Mouse (Mus musculus) spleen, adult 2 months (tissue): Measurements from ENCODE around the gene Megf11. TPM values are rescaled to one million over a fixed set of nuclear protein-coding genes. Genes with fewer than 3 reads are reported as not detected.
A peak's percentile ranks its signal among the peaks of the same experiment; 100 is the strongest.

Source experiments
- DNase-seq, 2 experiments: peaks; one replicate each; pipeline versions ENCODE4 v3.0.0 to v3.0.0-alpha.2; 2012 to 2021; ENCODE audit warnings: low spot score in 2 of 2, low read depth in 1 of 2
- H3K27ac ChIP-seq: fragments of 200-500 bp; 2 replicates; pipeline ENCODE4 v1.5.1; 2012; ENCODE audit warnings: low read length, inconsistent platforms; ENCODE audit not compliant: insufficient read depth
- H3K27me3 ChIP-seq: fragments of 200-500 bp; 2 replicates; pipeline ENCODE4 v1.6.1; 2012; ENCODE audit warnings: mild to moderate bottlenecking, moderate library complexity, low read length, inconsistent platforms; ENCODE audit not compliant: control insufficient read depth, insufficient read depth
- H3K36me3 ChIP-seq: fragments of 200-500 bp; 2 replicates; pipeline ENCODE4 v1.6.1; 2012; ENCODE audit warnings: mild to moderate bottlenecking, low read length, inconsistent platforms; ENCODE audit not compliant: control insufficient read depth, insufficient read depth
- H3K4me1 ChIP-seq: fragments of 200-500 bp; 2 replicates; pipeline ENCODE4 v1.6.1; 2011; ENCODE audit warnings: inconsistent platforms; ENCODE audit not compliant: control insufficient read depth, insufficient read depth, insufficient read length
- H3K4me3 ChIP-seq: fragments of 200-500 bp; 2 replicates; pipeline ENCODE4 v1.5.1; 2011; ENCODE audit warnings: mild to moderate bottlenecking, inconsistent platforms; ENCODE audit not compliant: insufficient read depth, insufficient read length; ENCODE audit errors: extremely low read depth
- CTCF ChIP-seq: fragments of 200-500 bp; IDR thresholded peaks from 2 replicates; pipeline ENCODE4 v1.5.1; 2011; ENCODE audit warnings: mild to moderate bottlenecking, inconsistent platforms; ENCODE audit not compliant: insufficient read depth, insufficient read length, insufficient replicate concordance; ENCODE audit errors: extremely low read depth
- POLR2A ChIP-seq: fragments of 200-500 bp; IDR thresholded peaks from 2 replicates; pipeline ENCODE4 v1.6.1; 2011; ENCODE audit warnings: low read depth, low read length, inconsistent platforms
- WGBS: fragments of 180-500 bp; shearing (Covaris S2); methylation state at CpG from one replicate; pipeline ENCODE4 v1.1.7; 2018; 5-methylcytosine and 5-hydroxymethylcytosine counted together
- polyA plus RNA-seq: library from polyadenylated mRNA; depleted of rRNA; stranded (reverse); fragments of >200 nt; gene quantifications from 2 replicates; pipeline ENCODE4 v1.2.3, GENCODE M21; 2012; rRNA removed

Megf11 gene
- polyA plus RNA-seq, 1 experiment: 1.0 TPM

DNA sequence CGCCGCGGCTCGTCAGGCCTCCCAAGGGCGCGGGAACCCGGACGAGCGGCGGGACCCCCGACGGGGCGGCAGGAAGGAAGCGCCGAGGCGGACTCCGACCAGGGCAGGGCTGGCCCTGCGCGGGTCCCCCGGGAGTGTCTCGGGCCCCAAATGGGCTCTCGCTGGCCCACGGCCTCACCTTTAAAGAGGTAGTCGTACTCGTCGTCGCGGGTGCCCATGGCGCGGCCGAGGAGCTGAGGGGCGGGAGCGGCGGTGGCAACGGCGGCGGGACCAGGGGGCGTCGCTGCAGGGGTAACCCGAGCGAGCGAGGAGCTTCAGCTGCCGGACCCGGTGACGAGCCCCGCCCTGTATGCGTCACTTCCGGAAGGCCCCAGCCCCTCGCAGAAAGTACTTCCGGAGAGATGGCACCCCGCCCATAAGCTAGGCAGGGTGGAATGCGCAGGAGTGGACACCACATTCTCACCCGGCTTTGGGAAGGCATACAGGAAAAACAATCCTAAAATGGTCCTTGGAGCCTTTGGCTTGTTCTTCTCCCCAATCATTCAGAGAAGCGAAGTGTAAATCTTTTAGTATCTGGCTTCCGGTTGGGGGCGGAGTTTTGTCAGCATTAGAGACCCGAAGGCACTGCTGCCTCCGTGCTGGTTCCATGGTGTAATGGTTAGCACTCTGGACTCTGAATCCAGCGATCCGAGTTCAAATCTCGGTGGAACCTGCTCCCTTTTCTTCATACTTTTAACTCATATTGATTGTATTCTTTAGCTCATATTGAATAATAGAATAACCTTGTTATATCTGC is 352.2 kb downstream of the Megf11 start, which contains the start of gene Rab11a:
Gene Rab11a (minus strand): TSS at position 353 of the 796 bp plus-strand sequence.
- Histone ChIP-seq H3K36me3 (no peaks in the 10 kb centered on the region), H3K4me3 (peak within 1 kb of the TSS; percentile 94), H3K27me3 (no peaks in the 10 kb centered on the region), H3K27ac (peak within 1 kb of the TSS; percentile 93), H3K4me1 (peaks cover 5% of the 10 kb centered on the region; the same call in 1 of the 2 replicates)
- WGBS: 1% methylated on average over 56 of the region's 61 CpGs
- no peak for TF ChIP-seq CTCF
- peak; percentile 71 for TF ChIP-seq POLR2A
- DNase-seq: peak; percentile 90 to 96

DNA sequence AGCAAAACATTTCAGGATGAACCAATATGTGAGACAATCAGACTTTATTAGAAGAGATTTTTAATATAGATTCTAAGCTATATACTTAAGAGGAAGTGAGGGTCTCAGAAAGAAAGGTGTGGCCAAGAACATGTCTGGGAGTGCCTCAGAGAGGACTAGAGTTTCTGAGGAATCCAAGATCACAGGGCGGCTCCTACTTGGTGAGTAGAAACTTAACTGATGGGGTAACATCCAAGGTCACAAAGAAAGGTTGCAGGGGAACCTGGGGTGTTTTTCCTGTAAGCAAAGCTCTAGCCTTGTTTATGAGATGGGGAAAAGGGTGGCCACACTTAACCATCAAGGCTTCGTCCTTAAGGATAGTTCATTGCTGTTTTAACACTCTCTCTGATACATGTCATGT is 353.6 kb downstream of the Megf11 start:
- Histone ChIP-seq H3K4me3 (no peak overlapping the region), H3K27ac (no peak overlapping the region), H3K4me1 (peaks cover 5% of the 10 kb centered on the region; the same call in 1 of the 2 replicates), H3K36me3 (no peaks in the 10 kb centered on the region), H3K27me3 (no peaks in the 10 kb centered on the region)
- 86% methylated on average over 2 of the region's 2 CpGs for WGBS
- DNase-seq: no peak
- TF ChIP-seq POLR2A (no peak), CTCF (no peak)

DNA sequence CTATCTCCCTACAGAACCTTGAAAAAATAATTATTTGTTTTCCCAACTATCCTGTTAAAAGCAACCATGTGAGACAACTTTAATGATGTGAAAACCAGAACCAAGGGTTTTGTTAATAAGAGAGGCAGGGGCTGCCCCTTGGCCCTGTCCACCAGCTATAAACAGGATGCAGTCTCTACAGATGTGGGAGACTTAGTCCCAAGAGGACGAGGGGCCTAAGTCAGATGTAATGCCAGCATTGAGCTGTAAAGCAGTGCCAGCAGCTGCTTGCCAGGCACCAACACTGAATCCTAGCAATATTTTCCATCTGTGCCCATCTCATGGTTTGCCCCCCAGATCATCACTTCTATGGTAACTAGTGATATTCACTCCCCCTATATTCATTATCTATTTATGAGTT is 357.0 kb downstream of the Megf11 start:
- 24% methylated on average over 1 of the region's 1 CpGs for WGBS
- Histone ChIP-seq H3K4me3 (no peak overlapping the region), H3K4me1 (no peaks in the 10 kb centered on the region; the same call in 1 of the 2 replicates), H3K27ac (no peak overlapping the region), H3K27me3 (no peaks in the 10 kb centered on the region), H3K36me3 (no peaks in the 10 kb centered on the region)
- peak in 1 of 2 experiments; percentile 7 for DNase-seq
- TF ChIP-seq POLR2A: no peak
- no peak for TF ChIP-seq CTCF

- no peaks in the 10 kb centered on the region for H3K4me1 ChIP-seq
- WGBS: 86% methylated on average over 4 of the region's 4 CpGs
These were observed 362.3 kb downstream of the Megf11 start for GRCm38 (mm10) chr9:64747735-64748134.

DNA sequence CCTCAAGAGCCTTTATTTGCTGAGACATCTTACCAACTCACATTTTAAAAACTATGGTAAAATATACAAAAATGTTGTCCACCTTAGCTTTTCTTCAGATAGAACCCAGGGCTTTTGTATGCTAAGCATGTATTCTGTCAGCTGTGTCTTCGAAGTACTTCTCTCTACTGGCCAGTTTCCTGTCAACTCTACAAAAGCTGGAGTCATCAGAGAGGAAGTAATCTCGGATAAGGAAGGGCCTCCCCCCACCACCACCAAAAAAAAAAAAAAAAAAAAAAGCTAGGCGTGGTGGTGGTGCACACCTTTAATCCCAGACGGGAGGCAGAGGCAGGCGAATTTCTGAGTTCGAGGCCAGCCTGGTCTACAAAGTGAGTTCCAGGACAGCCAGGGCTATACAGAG is 363.9 kb downstream of the Megf11 start:
- WGBS: 47% methylated on average over 6 of the region's 6 CpGs
- TF ChIP-seq CTCF (no peak), POLR2A (no peak)

More at GRCm38 (mm10) chr9:64747735-64748134, 362.3 kb downstream of the Megf11 start:
- DNase-seq: no peak
- TF ChIP-seq CTCF: no peak
- no peak for TF ChIP-seq POLR2A
- Histone ChIP-seq H3K36me3 (no peaks in the 10 kb centered on the region), H3K27me3 (no peaks in the 10 kb centered on the region), H3K4me3 (no peak overlapping the region), H3K27ac (no peak overlapping the region)

DNA sequence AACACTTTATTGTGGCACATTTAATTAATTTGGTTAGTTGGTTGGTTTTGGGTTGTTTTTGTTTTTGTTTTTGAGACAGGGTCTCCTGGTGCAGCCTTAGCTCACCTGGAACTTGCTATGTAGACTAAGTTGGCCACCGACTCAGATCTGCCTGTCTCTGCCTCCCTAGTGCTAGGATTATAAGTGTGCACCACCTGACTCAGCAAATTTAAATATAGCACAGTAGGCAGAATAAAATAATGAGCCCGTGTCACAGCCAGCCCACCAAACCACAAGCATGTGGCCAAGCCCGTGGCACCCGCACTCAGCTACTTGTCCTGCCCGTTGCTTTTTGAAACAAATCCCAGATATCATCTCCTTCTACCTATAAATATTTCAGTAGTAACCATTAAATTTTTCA is 367.1 kb downstream of the Megf11 start:
- Histone ChIP-seq H3K4me1 (no peaks in the 10 kb centered on the region), H3K27me3 (no peaks in the 10 kb centered on the region), H3K36me3 (no peaks in the 10 kb centered on the region), H3K27ac (no peak overlapping the region), H3K4me3 (no peak overlapping the region)
- no peak for DNase-seq
- 27% methylated on average over 5 of the region's 5 CpGs for WGBS
- TF ChIP-seq CTCF: no peak
- TF ChIP-seq POLR2A: no peak

More for the DNA sequence above, 363.9 kb downstream of the Megf11 start:
- H3K27ac ChIP-seq: no peak overlapping the region
- no peaks in the 10 kb centered on the region for H3K27me3 ChIP-seq
- no peaks in the 10 kb centered on the region for H3K4me1 ChIP-seq
- H3K4me3 ChIP-seq: no peak overlapping the region
- DNase-seq: no peak
- H3K36me3 ChIP-seq: no peaks in the 10 kb centered on the region

- Histone ChIP-seq H3K36me3 (no peaks in the 10 kb centered on the region), H3K27ac (no peak overlapping the region), H3K27me3 (no peaks in the 10 kb centered on the region), H3K4me3 (no peak overlapping the region), H3K4me1 (no peaks in the 10 kb centered on the region)
- DNase-seq: no peak
- TF ChIP-seq CTCF (no peak), POLR2A (no peak)
- WGBS: 79% methylated on average over 14 of the region's 14 CpGs
These were observed 372.6 kb downstream of the Megf11 start for GRCm38 (mm10) chr9:64758052-64758451.

Other genes starting within 250 kb of the Megf11 start
- gene Zwilch, start 212.5 kb upstream of the Megf11 start, polyA plus RNA-seq: 1.1 and 2.6 TPM in 2 replicates
- 396 and 442 TPM in 2 replicates for gene Rpl4, start 212.3 kb upstream of the Megf11 start, polyA plus RNA-seq
- 4.0 and 5.4 TPM in 2 replicates for gene Snapc5, start 206.4 kb upstream of the Megf11 start, polyA plus RNA-seq
- not detected in 2 replicates for gene Uchl4, start 150.4 kb upstream of the Megf11 start, polyA plus RNA-seq
- 35.6 and 38.0 TPM in 2 replicates for gene Map2k1, start 132.0 kb upstream of the Megf11 start, polyA plus RNA-seq
- gene Tipin, start 104.0 kb upstream of the Megf11 start, polyA plus RNA-seq: 2.4 and 3.3 TPM in 2 replicates
- gene Dis3l, start 44.3 kb upstream of the Megf11 start, polyA plus RNA-seq: 4.5 and 5.1 TPM in 2 replicates